Mouse (Mus musculus) layer of hippocampus, adult 18-20 months (tissue): ENCODE results near the gene Trim41. TPM values are rescaled to one million over a fixed set of nuclear protein-coding genes. Genes with fewer than 3 reads are reported as not detected.
A peak's percentile ranks its signal among the peaks of the same experiment; 100 is the strongest.
"Not testable (repeated sequence)": the region's sequence is repeated elsewhere in the genome, so short reads cannot be mapped to it uniquely, and the experiment has no call there.

Source experiments
- DNase-seq, 2 experiments: peaks; one replicate each; pipeline ENCODE4 v3.0.0; 2022; ENCODE audit warnings: low spot score in 2 of 2
- total RNA-seq, 2 experiments: library from RNA; stranded (reverse); gene quantifications; 2 replicates each; pipeline ENCODE4 v1.2.3; 2021

The Trim41 gene
- total RNA-seq, 2 experiments from 2014 or later = 58.1 to 62.3 TPM

- DNase-seq = not testable (repeated sequence)
Observed at GRCm38 (mm10) chr11:48791894-48792293, 25.3 kb downstream of the Trim41 start.

GRCm38 (mm10) chr11:48790946-48791345 is 26.2 kb downstream of the Trim41 start:
- DNase-seq = no peak

- peak; percentile 65 to 93 for DNase-seq
Observed at GRCm38 (mm10) chr11:48789973-48790823, 27.0 kb downstream of the Trim41 start.

DNA sequence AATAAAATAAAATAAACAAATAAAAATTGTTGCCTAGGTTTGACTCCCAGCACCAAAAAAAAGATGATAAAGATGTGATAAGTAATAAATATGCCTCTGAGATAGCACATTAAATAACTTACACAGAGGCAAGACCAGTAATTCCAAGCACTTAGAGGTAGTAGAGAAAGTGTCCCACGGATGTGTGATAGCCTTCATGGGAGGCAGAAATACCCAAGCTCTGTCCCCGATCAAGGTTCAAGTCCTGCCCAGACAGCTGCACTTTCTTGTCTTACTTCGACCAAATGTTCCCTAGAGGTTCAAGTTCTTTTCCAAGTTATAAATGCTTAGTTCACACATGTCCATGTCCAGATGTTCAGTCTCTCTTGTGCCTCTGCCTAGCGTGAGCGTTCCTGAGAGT is 27.9 kb downstream of the Trim41 start:
- DNase-seq = no peak

DNA sequence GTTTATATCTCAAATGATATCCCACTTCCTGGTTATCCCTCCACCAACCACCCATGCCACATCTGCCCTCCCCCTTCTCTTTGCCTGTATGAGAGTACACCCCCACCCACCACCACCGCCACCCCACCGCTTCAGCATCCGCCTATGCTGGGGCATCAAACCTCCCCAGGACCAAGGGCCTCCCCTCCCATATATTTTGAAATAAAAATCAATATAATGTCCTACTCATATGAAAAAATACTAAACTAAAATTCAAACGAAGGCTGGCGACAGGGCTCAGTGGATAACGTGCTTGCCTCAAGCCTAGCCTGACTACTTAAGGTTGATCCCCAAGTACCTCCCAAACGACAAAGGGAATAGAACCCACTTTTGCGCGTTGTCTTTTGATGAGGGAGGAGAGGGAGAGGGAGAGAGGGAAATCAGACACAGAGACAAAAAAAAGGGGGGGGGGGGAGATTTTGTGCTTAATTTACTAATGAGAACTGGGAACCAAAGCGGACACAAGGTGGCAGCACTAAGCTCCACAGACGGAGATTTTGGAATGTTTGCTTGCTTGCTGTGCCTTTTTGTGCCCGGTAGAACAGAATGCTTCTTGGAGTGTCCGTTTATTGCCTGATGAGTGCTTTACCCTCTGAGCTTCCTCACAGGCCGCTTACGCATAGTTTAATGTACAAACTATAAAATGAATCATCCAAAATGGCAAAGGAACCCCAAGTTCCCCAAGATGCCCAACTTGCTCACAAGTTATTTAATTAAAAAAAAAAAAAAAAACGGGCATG is 28.7 kb downstream of the Trim41 start:
- peak; percentile 59 to 92 for DNase-seq

- DNase-seq = no peak
Observed at GRCm38 (mm10) chr11:48787455-48788211, 29.5 kb downstream of the Trim41 start.

DNA sequence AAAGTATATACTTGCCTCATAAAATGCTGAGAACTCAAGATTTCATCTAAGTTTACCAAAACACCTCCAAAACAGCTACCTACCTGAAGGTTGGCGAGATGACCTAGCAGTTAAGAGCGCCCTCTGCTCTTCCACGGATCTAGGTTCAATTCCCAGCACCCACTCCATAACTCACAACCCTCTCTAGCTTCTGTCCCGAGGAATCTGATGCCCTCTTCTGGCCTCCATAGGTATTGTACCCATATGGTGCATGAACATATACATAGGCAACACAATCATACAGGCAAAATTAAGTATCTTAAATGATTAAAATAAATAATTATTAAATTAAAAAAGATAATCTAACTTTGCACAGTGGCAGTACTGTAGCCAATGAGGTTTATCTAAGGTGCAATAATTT is 34.9 kb downstream of the Trim41 start:
- no peak for DNase-seq

DNA sequence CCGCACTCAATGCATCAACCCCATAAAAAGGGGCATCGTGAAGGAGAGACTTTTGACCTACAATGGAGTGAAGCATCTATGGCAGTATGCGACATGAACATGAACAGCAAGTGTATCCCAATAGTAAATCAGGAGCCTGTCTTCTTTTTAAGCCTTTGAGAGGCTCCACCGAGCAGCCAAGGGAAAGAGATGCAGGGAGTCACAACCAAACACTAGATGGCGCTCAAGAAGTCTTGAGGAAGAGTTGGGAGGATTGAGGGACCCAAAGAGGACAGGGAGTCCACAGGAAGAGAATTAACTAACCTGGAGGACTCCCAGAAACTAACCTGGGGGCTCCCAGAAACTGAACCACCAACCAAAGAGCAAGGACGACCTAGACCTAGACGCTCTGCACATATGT is 37.7 kb downstream of the Trim41 start:
- peak in 1 of 2 experiments; percentile 46 for DNase-seq

DNA sequence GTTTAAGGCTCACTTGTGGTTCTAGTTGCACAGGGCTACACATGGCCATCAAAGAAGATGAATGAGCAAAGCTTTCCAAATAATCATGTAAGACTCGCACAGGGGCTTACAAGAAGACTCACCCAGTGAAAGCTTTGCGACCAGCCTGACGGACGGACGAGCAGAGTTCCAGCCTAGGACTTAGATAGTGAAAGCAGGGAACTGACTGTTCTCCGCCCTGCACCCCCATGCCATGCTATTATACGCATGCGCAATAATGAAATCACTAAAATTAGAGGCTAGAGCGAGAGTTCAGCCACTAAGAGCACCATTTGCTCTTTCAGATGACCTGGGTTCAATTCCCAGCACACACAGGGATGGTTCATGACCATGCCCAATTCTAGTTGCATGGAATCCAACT is 39.9 kb downstream of the Trim41 start:
- DNase-seq = no peak

GRCm38 (mm10) chr11:48776664-48777063 is 40.5 kb downstream of the Trim41 start:
- DNase-seq = no peak

DNA sequence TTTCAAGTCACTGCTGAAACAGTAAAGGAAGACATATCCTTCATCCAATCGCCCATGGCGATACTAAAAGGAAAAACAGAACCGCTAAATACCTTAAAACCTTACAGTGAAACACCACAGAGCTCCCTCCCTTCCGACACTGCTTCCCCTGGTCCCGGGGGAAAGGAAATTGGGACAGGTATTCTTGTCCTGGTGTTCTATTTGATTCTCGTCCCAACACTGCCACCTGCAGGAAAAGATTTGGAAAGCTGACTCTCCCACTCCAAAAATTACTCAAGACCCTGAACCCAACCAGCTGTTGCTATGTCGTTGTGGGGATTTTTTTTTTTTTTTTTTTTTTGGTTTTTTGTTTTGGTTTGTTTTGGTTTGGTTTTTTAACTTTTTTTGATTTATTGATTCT is 41.7 kb downstream of the Trim41 start:
- DNase-seq = peak in 1 of 2 experiments; percentile 79

DNA sequence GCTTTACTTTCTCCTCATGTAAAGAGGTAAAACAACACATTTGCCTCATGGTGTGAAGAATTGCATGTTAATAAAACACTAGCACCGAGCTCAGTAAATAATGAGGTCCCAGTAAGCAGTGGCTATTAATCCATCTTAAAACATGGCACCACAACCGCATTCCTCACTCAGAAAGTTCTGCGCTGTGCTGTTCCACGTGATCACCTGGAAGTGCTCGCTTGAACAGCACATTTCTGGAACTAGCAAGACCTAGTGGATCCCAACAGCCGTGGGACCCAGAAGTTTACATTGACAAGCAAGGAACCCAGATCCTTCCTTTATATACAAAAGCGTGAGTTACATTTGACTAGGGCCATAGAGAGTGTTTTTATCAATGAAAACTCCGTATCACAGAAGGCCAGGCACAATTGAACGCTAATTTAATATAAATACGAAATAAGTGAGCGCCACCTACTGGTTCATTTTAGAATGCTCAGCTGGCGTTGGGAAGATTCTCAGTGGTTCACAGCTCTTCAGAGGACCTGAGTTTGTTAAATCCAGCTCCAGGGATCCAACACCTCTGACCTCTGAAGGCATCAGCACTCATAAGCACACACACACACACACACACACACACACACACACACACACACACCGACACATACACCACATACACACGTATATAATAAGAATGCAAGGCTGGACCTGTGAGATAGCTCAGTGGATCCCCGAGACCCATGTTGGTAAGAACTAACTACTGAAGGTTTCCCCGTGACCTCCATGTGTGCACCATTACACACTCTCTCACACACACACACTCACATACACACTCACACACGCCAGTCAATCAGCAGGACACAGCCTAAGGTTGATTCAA is 42.5 kb downstream of the Trim41 start:
- DNase-seq = peak; percentile 52 to 82

GRCm38 (mm10) chr11:48771691-48772090 is 45.5 kb downstream of the Trim41 start:
- peak in 1 of 2 experiments; percentile 17 for DNase-seq

GRCm38 (mm10) chr11:48767195-48767876 is 49.8 kb downstream of the Trim41 start:
- DNase-seq = no peak

DNA sequence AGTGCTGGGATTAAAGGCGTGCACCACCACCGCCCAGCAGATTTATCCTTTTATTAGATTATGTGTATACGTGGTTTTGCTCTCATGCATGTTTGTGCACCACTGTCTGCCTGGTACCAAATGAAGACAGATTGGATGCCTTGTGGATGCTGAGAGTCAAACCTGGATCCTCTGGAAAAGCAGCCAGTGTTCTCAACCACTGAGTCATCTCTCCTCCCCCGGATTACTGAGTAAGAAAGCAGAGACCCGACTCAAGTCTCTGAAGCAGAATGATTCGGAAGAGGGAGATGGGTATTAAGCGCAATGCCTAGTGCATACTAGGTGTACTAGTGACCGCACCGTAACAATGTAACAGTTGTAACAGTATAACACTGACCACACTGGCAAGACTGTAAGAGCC is 53.0 kb downstream of the Trim41 start:
- peak in 1 of 2 experiments; percentile 33 for DNase-seq

GRCm38 (mm10) chr11:48759021-48759420 is 58.1 kb downstream of the Trim41 start:
- DNase-seq = no peak
